Mouse (Mus musculus) brain, embryonic 14.5 days (tissue): ENCODE measurements around the gene Atp6v0a2.

Source experiments
- CTCF ChIP-seq: fragments of 200-500 bp; IDR thresholded peaks from 2 replicates; pipeline ENCODE4 v1.5.1; 2012; ENCODE audit warnings: inconsistent platforms, mild to moderate bottlenecking, moderate library complexity, borderline replicate concordance; ENCODE audit not compliant: insufficient read depth, insufficient read length; ENCODE audit errors: extremely low read depth
- POLR2A ChIP-seq: fragments of 200-500 bp; IDR thresholded peaks from 2 replicates; pipeline ENCODE4 v1.6.1; 2012; ENCODE audit warnings: mild to moderate bottlenecking, inconsistent platforms, borderline replicate concordance; ENCODE audit not compliant: poor library complexity, insufficient read depth, insufficient read length, severe bottlenecking; ENCODE audit errors: extremely low read depth

DNA sequence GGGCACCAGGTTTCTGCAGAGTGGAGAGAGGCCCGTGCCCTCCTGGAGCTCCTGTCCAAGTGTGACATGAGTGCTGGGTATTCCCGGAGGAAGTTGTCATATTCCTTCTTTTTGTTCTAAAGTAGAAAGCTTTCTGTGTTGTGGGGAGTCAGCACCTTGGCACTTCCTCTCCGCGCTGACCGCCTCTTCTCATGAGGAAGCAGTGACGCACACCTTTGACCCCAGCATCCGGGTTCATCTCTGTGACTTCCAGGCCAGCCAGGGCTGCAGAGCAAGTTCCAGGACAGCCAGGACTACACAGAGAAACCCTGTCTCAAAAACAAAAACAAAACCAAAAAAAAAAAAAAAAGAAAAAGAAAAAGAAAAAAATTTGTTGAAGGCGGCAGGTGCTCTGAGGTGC is 86.8 kb downstream of the Atp6v0a2 start:
- TF ChIP-seq POLR2A (no peak), CTCF (no peak)
